Mouse (Mus musculus): ENCODE measurements around the gene Psmb10.

The Psmb10 gene

GRCm38 (mm10) chr8:105937496-105938305, 543 bp downstream of the Psmb10 start:
- DNase-seq (ENCODE audit: low read depth, low spot score) = no peak

- DNase-seq (ENCODE audit: low read depth, low spot score) = peak; percentile 89
Measured at GRCm38 (mm10) chr8:105936866-105937475, 1.3 kb downstream of the Psmb10 start.

GRCm38 (mm10) chr8:105935863-105936603, 2.2 kb downstream of the Psmb10 start:
- DNase-seq (ENCODE audit: low read depth, low spot score) = no peak

- no peak for DNase-seq (ENCODE audit: low read depth, low spot score)
Measured at GRCm38 (mm10) chr8:105935105-105935504, 3.1 kb downstream of the Psmb10 start.

GRCm38 (mm10) chr8:105933762-105934161, 4.5 kb downstream of the Psmb10 start, which contains the start of gene Ctrl:
Gene Ctrl, minus strand, starts transcription at chr8:105933862.
- no peak for DNase-seq (ENCODE audit: low read depth, low spot score)

GRCm38 (mm10) chr8:105932525-105932924, 5.7 kb downstream of the Psmb10 start:
- no peak for DNase-seq (ENCODE audit: low read depth, low spot score)

- DNase-seq (ENCODE audit: low read depth, low spot score) = no peak
Measured at GRCm38 (mm10) chr8:105931271-105931670, 7.0 kb downstream of the Psmb10 start.

- DNase-seq (ENCODE audit: low read depth, low spot score) = peak; percentile 51
Measured at GRCm38 (mm10) chr8:105930602-105931001, 7.6 kb downstream of the Psmb10 start.

GRCm38 (mm10) chr8:105925123-105925522, 13.1 kb downstream of the Psmb10 start:
- no peak for DNase-seq (ENCODE audit: low read depth, low spot score)

GRCm38 (mm10) chr8:105919390-105919789, 18.9 kb downstream of the Psmb10 start:
- DNase-seq (ENCODE audit: low read depth, low spot score) = no peak

GRCm38 (mm10) chr8:105900941-105901616, 37.2 kb downstream of the Psmb10 start:
- DNase-seq (ENCODE audit: low read depth, low spot score) = no peak

GRCm38 (mm10) chr8:105900180-105900940, 37.9 kb downstream of the Psmb10 start, which contains the start of gene Pskh1:
Gene Pskh1, plus strand, starts transcription at chr8:105900441.
- DNase-seq (ENCODE audit: low read depth, low spot score) = peak; percentile 91

GRCm38 (mm10) chr8:105897801-105898480, 40.3 kb downstream of the Psmb10 start:
- DNase-seq (ENCODE audit: low read depth, low spot score) = no peak

GRCm38 (mm10) chr8:105893339-105893738, 44.9 kb downstream of the Psmb10 start, which contains the start of gene Nrn1l:
Gene Nrn1l, plus strand, starts transcription at chr8:105893567.
- peak; percentile 42 for DNase-seq (ENCODE audit: low read depth, low spot score)

GRCm38 (mm10) chr8:105892432-105892831, 45.8 kb downstream of the Psmb10 start:
- no peak for DNase-seq (ENCODE audit: low read depth, low spot score)

- DNase-seq (ENCODE audit: low read depth, low spot score) = peak; percentile 45
Measured at GRCm38 (mm10) chr8:105890870-105891269, 47.4 kb downstream of the Psmb10 start.

GRCm38 (mm10) chr8:105889756-105890465, 48.3 kb downstream of the Psmb10 start:
- DNase-seq (ENCODE audit: low read depth, low spot score) = no peak
